Mouse (Mus musculus) kidney, adult 2 months (tissue): Measurements from ENCODE around the gene Adcy4.

Experiments used
- CTCF ChIP-seq: fragments of 200-500 bp; conservative IDR thresholded peaks from 2 replicates; pipeline ENCODE4 v1.5.1; 2011; ENCODE audit warnings: low read depth, mild to moderate bottlenecking, control low read depth, low read length, moderate library complexity, mixed read lengths; ENCODE audit not compliant: insufficient read depth, insufficient read length
- POLR2A ChIP-seq: fragments of 200-500 bp; IDR thresholded peaks from one replicate; pipeline ENCODE4 v1.6.1; 2011; ENCODE audit warnings: low read depth, low read length, control low read depth

DNA sequence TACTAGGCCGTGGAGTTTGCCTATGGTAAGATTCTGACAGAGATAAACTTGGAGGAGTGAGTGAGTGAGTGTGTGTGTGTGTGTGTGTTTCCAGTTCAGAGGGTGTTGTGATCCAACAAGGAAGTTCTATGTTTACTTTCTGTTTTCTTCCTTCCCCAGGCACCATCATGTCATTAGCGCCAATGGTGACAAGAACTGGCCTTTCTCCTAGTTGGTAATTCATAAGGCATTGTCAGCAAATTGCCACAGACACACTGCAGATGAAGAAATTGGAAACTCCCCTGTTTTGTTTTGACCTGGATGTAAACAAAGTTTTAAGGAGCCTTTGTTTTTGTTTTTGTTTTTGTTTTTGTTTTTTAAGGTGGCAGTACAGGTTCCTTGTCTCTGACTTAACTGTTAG, 9.6 kb upstream of the Adcy4 start:
- TF ChIP-seq CTCF (no peak), POLR2A (no peak)
